Mouse (Mus musculus): ENCODE data around the gene Agpat1. TPM values are rescaled to one million over a fixed set of nuclear protein-coding genes. Genes with fewer than 3 reads are reported as not detected.

The Agpat1 gene
- polyA plus RNA-seq, 1 experiment from 2014 or later, result 56.1 TPM

- Histone ChIP-seq H3K9ac (ENCODE audit: low read depth, low read length) (no peak overlapping the region), H3K27ac (peak overlapping the region; percentile 48; the same call in 1 of the 2 replicates), H3K4me2 (ENCODE audit: low read length) (peak overlapping the region; percentile 15), H3K4me1 (replicated peaks; ENCODE audit: insufficient read depth, low read length) (peaks cover 14% of the 10 kb centered on the region), H3K27me3 (ENCODE audit: insufficient read depth, low read length) (no peaks in the 10 kb centered on the region), H3K4me3 (replicated peaks; ENCODE audit: low read depth, low read length) (no peak overlapping the region), H3K9me3 (replicated peaks; ENCODE audit: low read length) (no peaks in the 10 kb centered on the region), H3K36me3 (ENCODE audit: insufficient read depth, low read length) (no peaks in the 10 kb centered on the region)
- TF ChIP-seq CTCF (IDR thresholded peaks at IDR 0.05; ENCODE audit: low read depth), result no peak
- WGBS, result 48% methylated on average over 8 of the region's 8 CpGs
- no peak for ATAC-seq (replicated peaks; ENCODE audit: low FRiP score, low read depth)
- DNase-seq (ENCODE audit: low spot score), result no peak
These were observed 42.9 kb upstream of the Agpat1 start for GRCm38 (mm10) chr17:34561200-34561599.

GRCm38 (mm10) chr17:34562595-34562994, 41.5 kb upstream of the Agpat1 start:
- Histone ChIP-seq H3K4me2 (ENCODE audit: low read length) (no peak overlapping the region), H3K36me3 (ENCODE audit: insufficient read depth, low read length) (no peaks in the 10 kb centered on the region), H3K27me3 (ENCODE audit: insufficient read depth, low read length) (no peaks in the 10 kb centered on the region), H3K27ac (no peak overlapping the region), H3K4me3 (replicated peaks; ENCODE audit: low read depth, low read length) (no peak overlapping the region), H3K4me1 (replicated peaks; ENCODE audit: insufficient read depth, low read length) (peaks cover 14% of the 10 kb centered on the region), H3K9ac (ENCODE audit: low read depth, low read length) (no peak overlapping the region), H3K9me3 (replicated peaks; ENCODE audit: low read length) (no peaks in the 10 kb centered on the region)
- ATAC-seq (replicated peaks; ENCODE audit: low FRiP score, low read depth) (no peak), DNase-seq (ENCODE audit: low spot score) (no peak)
- TF ChIP-seq CTCF (IDR thresholded peaks at IDR 0.05; ENCODE audit: low read depth), result no peak
- WGBS, result 61% methylated on average over 3 of the region's 3 CpGs

- Histone ChIP-seq H3K27ac (no peak overlapping the region; the same call in 1 of the 2 replicates), H3K4me2 (ENCODE audit: low read length) (no peak overlapping the region), H3K4me3 (replicated peaks; ENCODE audit: low read depth, low read length) (no peak overlapping the region), H3K9me3 (replicated peaks; ENCODE audit: low read length) (no peaks in the 10 kb centered on the region), H3K4me1 (replicated peaks; ENCODE audit: insufficient read depth, low read length) (peaks cover 14% of the 10 kb centered on the region), H3K9ac (ENCODE audit: low read depth, low read length) (no peak overlapping the region), H3K27me3 (ENCODE audit: insufficient read depth, low read length) (no peaks in the 10 kb centered on the region), H3K36me3 (ENCODE audit: insufficient read depth, low read length) (no peaks in the 10 kb centered on the region)
- DNase-seq (ENCODE audit: low spot score) (no peak), ATAC-seq (replicated peaks; ENCODE audit: low FRiP score, low read depth) (no peak)
- WGBS, result 56% methylated on average over 11 of the region's 11 CpGs
- TF ChIP-seq CTCF (IDR thresholded peaks at IDR 0.05; ENCODE audit: low read depth), result no peak
These were observed 40.7 kb upstream of the Agpat1 start for GRCm38 (mm10) chr17:34563354-34563753.

GRCm38 (mm10) chr17:34564003-34564421, 40.0 kb upstream of the Agpat1 start, which contains the start of gene Notch4:
Notch4 (plus strand) TSS chr17:34564268.
- peak within 1 kb of the TSS; percentile 26; the same call in 1 of the 2 replicates for H3K4me3 ChIP-seq (replicated peaks; ENCODE audit: low read depth, low read length)
- WGBS, result 3% methylated on average over 6 of the region's 6 CpGs
- H3K27ac ChIP-seq, result peak within 1 kb of the TSS; percentile 88
- H3K9me3 ChIP-seq (replicated peaks; ENCODE audit: low read length), result no peaks in the 10 kb centered on the region
- no peaks in the 10 kb centered on the region for H3K36me3 ChIP-seq (ENCODE audit: insufficient read depth, low read length)
- ATAC-seq (replicated peaks; ENCODE audit: low FRiP score, low read depth) (peak; percentile 33; the same call in 1 of the 2 replicates), DNase-seq (ENCODE audit: low spot score) (peak; percentile 67)
- no peak for TF ChIP-seq CTCF (IDR thresholded peaks at IDR 0.05; ENCODE audit: low read depth)
- H3K27me3 ChIP-seq (ENCODE audit: insufficient read depth, low read length), result no peaks in the 10 kb centered on the region
- peak within 1 kb of the TSS; percentile 47 for H3K9ac ChIP-seq (ENCODE audit: low read depth, low read length)
- H3K4me2 ChIP-seq (ENCODE audit: low read length), result peak within 1 kb of the TSS; percentile 40
- H3K4me1 ChIP-seq (replicated peaks; ENCODE audit: insufficient read depth, low read length), result peaks cover 14% of the 10 kb centered on the region

GRCm38 (mm10) chr17:34564796-34565195, 39.3 kb upstream of the Agpat1 start:
- peak; percentile 82 for DNase-seq (ENCODE audit: low spot score)
- no peak for TF ChIP-seq CTCF (IDR thresholded peaks at IDR 0.05; ENCODE audit: low read depth)
- no peaks in the 10 kb centered on the region for H3K9me3 ChIP-seq (replicated peaks; ENCODE audit: low read length)
- H3K4me3 ChIP-seq (replicated peaks; ENCODE audit: low read depth, low read length), result peak overlapping the region; percentile 26; the same call in 1 of the 2 replicates
- peak overlapping the region; percentile 40 for H3K4me2 ChIP-seq (ENCODE audit: low read length)
- ATAC-seq (replicated peaks; ENCODE audit: low FRiP score, low read depth), result 0 out of 2 replicates have a peak, but pooled peaks have one; percentile 21
- H3K27ac ChIP-seq, result peak overlapping the region; percentile 88
- peaks cover 14% of the 10 kb centered on the region for H3K4me1 ChIP-seq (replicated peaks; ENCODE audit: insufficient read depth, low read length)
- H3K27me3 ChIP-seq (ENCODE audit: insufficient read depth, low read length), result no peaks in the 10 kb centered on the region
- H3K9ac ChIP-seq (ENCODE audit: low read depth, low read length), result peak overlapping the region; percentile 47
- WGBS, result 25% methylated on average over 3 of the region's 3 CpGs
- no peaks in the 10 kb centered on the region for H3K36me3 ChIP-seq (ENCODE audit: insufficient read depth, low read length)

GRCm38 (mm10) chr17:34567311-34567710, 36.8 kb upstream of the Agpat1 start:
- Histone ChIP-seq H3K9me3 (replicated peaks; ENCODE audit: low read length) (no peaks in the 10 kb centered on the region), H3K27me3 (ENCODE audit: insufficient read depth, low read length) (no peaks in the 10 kb centered on the region), H3K36me3 (ENCODE audit: insufficient read depth, low read length) (no peaks in the 10 kb centered on the region), H3K9ac (ENCODE audit: low read depth, low read length) (no peak overlapping the region), H3K4me1 (replicated peaks; ENCODE audit: insufficient read depth, low read length) (peaks cover 14% of the 10 kb centered on the region), H3K4me3 (replicated peaks; ENCODE audit: low read depth, low read length) (no peak overlapping the region), H3K27ac (no peak overlapping the region), H3K4me2 (ENCODE audit: low read length) (no peak overlapping the region)
- no peak for TF ChIP-seq CTCF (IDR thresholded peaks at IDR 0.05; ENCODE audit: low read depth)
- ATAC-seq (replicated peaks; ENCODE audit: low FRiP score, low read depth) (no peak), DNase-seq (ENCODE audit: low spot score) (no peak)
- WGBS, result 53% methylated on average over 9 of the region's 9 CpGs

- no peak overlapping the region for H3K4me3 ChIP-seq (replicated peaks; ENCODE audit: low read depth, low read length)
- no peak overlapping the region for H3K27ac ChIP-seq
- TF ChIP-seq CTCF (IDR thresholded peaks at IDR 0.05; ENCODE audit: low read depth), result no peak
- H3K36me3 ChIP-seq (ENCODE audit: insufficient read depth, low read length), result no peaks in the 10 kb centered on the region
- H3K4me2 ChIP-seq (ENCODE audit: low read length), result no peak overlapping the region
- no peaks in the 10 kb centered on the region for H3K27me3 ChIP-seq (ENCODE audit: insufficient read depth, low read length)
- no peaks in the 10 kb centered on the region for H3K9me3 ChIP-seq (replicated peaks; ENCODE audit: low read length)
- DNase-seq (ENCODE audit: low spot score) (no peak), ATAC-seq (replicated peaks; ENCODE audit: low FRiP score, low read depth) (no peak)
- 75% methylated on average over 13 of the region's 13 CpGs for WGBS
- peaks cover 14% of the 10 kb centered on the region for H3K4me1 ChIP-seq (replicated peaks; ENCODE audit: insufficient read depth, low read length)
- no peak overlapping the region for H3K9ac ChIP-seq (ENCODE audit: low read depth, low read length)
These were observed 35.6 kb upstream of the Agpat1 start for GRCm38 (mm10) chr17:34568421-34568820.

Data from kidney, postnatal 0 days (tissue).